Mouse (Mus musculus) CD8-positive naive resting alpha-beta T cell, adult 2 months (primary cell): ENCODE measurements around the gene Lix1.

ENCODE experiments used
- DNase-seq, 2 experiments: peaks; one replicate each; pipeline ENCODE4 v3.0.0; 2022; ENCODE audit warnings: low read depth in 2 of 2, low spot score in 2 of 2

Gene Lix1

DNA sequence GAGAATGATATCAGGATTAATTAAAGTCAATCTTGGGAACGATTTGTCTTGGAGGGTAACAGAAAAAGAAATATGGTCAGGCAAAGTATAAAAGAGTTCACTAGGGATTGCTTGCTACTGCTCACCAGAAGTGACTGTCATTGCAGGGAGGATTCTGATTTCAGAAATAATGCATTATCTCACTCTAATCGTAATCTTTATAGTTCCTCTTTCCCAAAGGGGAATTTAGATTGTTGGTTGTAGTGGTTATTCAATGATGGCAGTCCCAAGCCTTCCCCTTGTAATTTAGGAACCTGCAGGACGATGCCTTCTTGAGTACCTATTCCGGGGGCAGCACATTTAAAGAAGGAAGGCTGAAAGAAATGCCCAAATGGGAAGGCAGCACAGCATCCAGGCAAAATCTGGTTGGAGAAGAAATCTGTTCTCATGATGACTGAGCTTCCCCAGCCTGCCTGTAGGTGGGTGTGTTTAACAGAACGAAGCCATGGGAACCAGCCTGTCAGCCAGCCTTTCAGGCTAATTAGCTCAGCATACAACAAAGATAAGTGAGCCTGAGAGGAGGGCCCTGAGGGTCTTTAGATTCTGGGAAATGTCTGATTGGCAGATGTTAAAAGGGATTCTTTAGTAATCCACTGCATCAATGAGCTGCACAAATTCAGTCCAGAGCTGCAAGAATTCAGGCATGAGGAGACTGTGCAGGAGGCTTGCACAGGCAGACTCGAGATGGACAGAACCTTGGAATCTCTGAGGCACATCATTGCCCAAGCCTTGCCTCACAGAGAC lies at the start of gene Lix1:
Lix1 (plus strand) TSS at position 451 of the 783 bp plus-strand sequence.
- DNase-seq: peak in 1 of 2 experiments; percentile 12

DNA sequence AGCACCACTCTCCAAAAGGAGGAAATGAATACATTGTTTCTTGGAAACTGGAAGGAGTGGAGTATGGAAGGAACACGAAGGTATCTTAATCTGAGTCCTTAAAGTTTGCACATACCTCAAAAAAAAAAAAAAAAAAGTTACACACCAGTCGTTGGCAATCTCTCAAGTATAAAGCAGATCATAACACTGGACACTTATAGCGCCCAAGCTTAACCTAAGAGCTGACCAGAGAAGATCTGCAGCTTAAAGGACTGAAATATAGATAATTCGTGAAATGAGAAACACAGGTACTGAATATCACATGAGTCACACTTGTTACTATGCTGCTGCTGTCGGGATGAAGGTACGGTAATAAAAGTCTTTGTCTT lies 28.9 kb upstream of the Lix1 start:
- DNase-seq: no peak

DNA sequence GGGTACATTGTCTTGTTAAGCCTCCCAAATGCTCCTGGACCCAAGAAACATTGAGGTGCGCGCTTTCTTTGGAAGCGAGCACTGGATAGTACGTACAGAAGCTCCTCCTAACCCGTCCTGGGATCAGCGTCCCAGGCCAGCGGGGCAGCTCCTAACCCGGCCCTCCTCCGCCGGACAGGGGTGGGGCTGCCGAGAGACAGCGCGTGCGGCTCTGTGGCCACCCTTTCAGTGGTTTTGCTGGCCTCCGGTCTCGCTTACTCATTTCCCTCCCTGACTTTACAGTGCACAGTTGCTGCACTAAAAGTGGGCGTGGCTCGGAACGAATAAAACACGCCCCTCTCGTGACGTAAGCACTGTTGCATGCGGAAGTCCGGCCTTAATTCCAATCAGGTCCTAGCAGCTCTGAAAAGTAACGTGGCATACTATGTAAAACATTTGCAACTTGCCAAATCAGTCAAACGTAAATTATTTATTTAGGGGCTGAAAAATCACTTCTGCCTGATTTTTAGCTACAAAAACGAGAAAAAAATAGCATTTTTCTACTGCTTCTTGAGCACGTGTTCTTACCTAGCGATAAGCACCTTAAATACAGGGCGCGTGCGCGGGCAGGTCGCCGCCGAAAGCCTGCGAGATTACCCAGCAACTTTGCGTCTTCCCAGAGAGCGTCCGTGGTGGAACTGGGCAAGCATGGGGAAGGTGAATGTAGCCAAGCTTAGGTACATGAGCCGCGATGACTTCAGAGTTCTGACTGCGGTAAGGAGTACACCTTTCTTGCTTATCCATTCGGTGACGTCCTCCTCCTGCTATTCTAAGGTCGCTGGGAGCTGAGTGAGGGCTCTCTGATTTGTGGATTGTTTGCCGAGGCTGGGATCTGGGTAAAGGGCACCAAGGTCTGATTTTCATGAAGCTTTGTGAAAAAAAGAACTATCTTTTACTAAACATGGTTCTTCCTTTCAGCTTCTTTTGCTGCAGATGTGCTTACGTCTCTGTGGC lies 28.3 kb upstream of the Lix1 start, which contains the start of gene Riok2:
Riok2 (plus strand) TSS at position 392 of the 993 bp plus-strand sequence.
- peak; percentile 92 to 95 for DNase-seq

DNA sequence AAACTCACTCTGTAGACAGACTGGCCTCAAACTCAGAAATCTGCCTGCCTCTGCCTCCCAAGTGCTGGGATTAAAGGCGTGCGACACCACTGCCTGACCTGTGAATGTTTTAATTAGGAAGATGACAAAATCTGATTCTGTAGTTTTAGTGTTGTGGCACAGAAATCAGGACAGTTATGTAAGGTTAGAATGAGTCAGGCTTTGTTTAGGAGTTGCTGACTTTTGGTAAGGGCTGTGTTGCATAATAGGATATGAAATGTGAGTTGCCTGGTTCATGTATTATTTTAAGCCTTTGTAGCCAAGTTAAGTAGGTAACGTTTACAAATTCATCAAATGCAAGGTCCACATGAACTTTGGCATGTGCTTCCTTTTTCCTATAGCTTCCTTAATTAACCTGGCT lies 26.9 kb upstream of the Lix1 start:
- no peak for DNase-seq

DNA sequence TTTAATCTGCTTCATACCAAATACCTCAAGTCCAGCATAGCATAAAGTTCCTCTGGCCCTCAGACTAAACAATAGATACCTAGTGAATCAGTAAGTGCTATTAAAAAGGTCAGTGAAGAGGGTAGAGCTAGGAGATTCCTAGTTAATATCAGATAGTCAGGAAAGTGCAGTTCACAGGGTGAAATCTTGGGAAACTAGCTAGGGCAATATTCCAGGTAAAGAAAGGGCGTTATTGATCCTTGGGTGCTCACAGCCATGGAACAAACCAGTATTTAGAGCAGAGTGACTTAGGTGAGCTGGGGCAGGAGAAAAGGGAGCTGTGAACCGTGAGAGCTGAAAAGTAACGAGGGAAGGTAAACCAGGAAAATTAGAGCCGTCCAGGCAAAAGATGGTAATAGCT lies 18.8 kb upstream of the Lix1 start:
- no peak for DNase-seq

GRCm38 (mm10) chr17:17384502-17384901 lies 18.0 kb upstream of the Lix1 start:
- no peak for DNase-seq

DNA sequence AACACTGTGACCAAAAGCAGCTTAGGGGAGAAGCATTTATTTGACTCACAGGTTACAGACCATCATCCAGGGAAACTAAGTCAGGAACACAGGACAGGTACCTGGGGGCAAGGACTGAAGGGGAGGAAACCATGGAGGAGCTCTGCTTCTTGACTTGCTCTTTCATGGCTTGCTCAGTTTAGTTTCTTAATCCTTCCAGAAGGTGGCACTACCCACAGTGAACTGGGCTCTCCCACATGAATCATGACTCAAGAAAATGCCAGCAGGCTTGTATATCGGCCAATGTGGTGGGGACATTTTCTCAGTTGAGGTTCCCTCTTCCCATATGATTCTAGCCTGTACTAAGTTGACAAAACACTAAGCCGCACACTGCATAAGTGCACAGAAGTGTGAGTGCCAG lies 16.4 kb upstream of the Lix1 start:
- DNase-seq: no peak

DNA sequence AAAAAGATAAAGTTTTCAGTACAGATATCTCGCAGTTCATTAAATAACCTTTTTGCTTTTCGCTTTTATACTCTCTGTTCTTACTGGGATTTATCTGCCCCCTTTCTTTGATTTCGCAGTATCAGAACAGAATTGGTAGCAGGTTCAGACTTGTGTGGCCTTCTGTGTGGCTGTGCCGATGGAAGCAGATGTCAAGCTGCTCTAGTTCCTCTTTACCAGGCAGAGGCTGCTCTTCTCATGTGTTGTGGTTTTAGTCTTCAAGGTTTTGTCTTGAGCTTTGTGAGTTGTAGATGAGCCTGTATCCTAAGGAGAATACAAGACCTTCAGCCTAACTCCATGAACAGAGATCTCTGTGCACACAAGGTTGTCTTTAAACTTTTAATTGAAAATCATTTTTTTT lies 10.6 kb upstream of the Lix1 start:
- DNase-seq: no peak

- DNase-seq: no peak
These were observed 9.6 kb upstream of the Lix1 start for GRCm38 (mm10) chr17:17392863-17393262.

- no peak for DNase-seq
These were observed 9.2 kb upstream of the Lix1 start for GRCm38 (mm10) chr17:17393300-17393699.

GRCm38 (mm10) chr17:17394336-17394735 lies 8.1 kb upstream of the Lix1 start:
- peak; percentile 69 to 77 for DNase-seq

DNA sequence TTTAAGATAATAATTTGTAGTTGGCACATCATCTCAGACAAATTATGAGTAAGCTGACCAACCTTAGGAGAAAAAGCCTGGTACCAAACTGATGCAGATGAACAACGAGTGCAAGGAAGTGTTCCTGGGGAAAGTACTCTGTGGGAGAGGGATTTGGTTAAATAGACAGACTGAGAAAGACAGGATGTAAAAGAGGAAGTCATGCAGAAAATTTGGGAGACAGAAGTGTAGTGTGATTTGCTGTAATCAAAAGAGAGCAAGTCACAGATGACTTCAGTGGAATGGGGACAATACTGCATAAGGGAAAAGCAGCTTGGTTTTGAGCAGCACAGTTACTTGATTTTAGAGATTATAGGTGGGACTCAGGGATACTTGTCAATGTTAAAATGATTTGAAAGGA lies 5.6 kb upstream of the Lix1 start:
- DNase-seq: no peak

DNA sequence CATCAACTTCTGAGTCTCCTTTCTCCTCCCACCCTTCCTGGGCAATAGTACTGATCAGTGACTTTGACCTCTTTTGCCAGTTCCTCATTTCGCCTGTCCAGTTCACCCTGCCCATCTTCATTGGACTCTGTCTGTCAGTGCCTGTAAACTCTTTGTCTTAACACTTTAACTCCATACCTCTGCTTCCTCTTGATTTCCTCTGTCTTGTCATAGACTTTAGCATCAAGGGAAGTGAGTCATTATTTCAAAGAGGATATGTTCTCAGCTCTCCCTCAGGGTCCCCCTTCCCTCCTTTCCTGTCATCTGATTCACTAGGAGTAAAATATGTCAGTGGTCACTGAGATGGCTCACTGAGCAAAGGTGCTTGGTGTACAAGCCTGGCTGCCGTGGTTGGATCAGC lies 3.8 kb upstream of the Lix1 start:
- no peak for DNase-seq

GRCm38 (mm10) chr17:17403038-17403437 lies 566 bp downstream of the Lix1 start:
- DNase-seq: no peak

DNA sequence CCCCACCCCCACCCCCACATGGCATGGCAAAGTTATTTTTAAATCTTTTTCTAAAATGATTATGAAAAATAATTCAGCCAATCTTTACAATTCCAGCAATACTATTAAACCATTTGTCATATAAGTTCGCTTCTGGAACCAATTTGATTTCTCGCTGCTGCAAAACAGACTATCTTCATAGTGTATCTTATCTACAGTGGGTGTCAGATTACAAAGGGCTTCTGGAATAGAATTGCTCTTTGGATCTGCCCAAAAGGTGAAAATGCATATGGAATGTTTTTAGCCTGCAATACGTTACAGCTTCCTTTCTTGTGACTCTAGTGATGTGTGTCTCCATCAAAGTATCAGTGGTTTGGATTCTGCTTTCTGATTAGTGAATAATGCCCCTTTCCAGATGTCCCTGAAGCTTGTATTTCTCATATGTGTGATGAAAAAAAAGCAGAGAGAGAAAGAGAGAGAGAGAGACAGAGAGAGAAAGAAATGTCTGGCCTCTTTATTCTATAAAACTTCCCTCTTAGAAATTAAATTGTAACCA lies 1.2 kb downstream of the Lix1 start:
- DNase-seq: no peak

DNA sequence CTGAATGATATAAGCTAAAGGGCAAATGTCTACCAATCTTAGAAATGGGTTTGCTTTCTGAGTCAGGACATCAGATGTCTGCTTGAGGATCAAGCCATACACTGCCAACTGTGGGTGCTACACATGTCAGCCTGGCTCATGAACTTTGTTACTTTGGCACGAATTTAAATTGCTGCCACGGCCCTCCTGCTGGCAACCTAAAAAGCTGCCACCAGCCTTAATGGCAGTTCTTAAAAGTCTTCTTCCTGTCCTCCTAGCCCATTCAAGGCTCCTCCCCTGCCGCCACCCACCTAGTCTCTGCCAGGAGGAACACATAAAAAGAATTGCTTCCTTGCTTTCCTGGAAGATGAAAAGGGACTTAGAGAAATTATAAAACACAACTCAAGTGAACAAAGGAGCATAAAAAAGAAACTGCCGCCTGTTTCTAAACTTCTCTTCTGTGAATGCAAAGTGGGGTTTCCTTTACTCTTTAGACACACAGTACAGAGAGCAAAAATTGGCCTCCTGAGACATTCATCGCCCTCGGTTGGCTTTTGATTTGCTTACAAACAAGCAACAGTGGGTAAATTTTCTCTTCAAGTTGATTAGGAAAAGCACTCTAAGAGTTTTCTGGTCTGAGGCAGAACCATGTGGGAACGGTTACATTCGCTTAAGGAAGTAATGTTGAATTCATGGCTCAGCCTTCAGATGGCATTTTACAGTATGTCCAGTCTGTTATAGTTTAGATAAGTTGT lies 2.5 kb downstream of the Lix1 start:
- DNase-seq: peak in 1 of 2 experiments; percentile 6

DNA sequence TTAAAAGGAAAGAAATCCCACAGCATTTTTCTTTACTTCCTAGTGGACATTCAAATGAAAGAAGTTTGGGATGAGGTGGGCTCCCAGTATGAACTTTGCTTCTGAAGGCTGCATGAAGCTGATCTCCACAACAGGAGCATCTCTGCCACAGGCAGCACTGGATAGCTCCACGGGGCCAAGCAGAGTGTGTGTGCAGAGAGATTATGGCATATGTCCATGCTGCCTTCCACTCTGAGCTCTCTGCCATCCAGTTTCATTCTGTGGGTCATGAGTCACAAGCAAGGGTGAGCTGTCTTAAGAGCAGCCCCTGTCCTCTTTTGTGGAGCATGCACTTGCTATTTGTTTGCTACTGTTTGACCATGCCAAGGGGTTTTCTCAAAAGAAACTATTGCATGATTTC lies 3.1 kb downstream of the Lix1 start:
- no peak for DNase-seq

DNA sequence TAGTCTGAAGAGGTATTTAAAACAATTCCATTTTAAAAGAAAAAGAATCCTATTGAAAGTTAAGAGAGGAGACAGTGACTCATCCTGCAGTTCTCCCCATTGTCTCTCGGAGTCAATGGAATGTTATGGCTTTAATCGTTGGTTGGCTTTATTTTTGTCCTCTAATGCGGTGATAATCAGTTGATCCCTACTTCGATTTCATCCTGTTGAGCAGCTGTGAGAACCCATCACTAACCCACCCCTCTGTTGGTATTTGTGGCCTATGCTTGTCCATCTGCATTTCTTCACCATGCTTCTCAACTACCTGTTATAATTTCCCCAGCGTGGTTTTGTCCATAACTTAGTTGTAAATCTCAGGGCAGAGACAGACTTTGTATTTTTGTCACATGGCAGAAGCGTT lies 5.7 kb downstream of the Lix1 start:
- no peak for DNase-seq

GRCm38 (mm10) chr17:17408720-17409478 lies 6.4 kb downstream of the Lix1 start:
- no peak for DNase-seq

DNA sequence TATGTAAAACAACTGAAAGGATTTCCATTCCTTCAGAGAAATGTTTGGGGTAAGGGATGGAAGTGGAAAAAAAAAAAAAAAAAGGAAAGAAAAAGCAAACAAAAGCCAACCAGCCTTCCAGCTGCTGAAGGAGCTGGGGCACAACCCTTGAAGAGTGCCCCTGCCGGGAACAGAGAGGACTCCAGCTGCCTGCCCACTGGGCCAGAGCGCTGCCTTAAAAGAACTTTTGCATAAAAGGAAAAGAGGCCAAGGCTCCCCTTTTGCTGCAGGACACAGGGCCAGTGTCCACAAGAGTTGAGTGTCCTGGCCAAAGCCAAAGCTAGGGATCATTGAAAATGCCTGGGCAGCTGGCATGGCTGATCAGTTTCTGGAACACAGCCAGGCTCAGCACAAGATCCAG lies 7.1 kb downstream of the Lix1 start:
- no peak for DNase-seq
